Mouse (Mus musculus) kidney, adult 2 months (tissue): ENCODE measurements around the gene Tango6. TPM values are rescaled to one million over a fixed set of nuclear protein-coding genes. Genes with fewer than 3 reads are reported as not detected.

Experiments
- DNase-seq: peaks from one replicate; pipeline ENCODE4 v3.0.0; 2021
- H3K27ac ChIP-seq: fragments of 200-500 bp; 2 replicates; pipeline ENCODE4 v1.5.1; 2012; ENCODE audit warnings: low read depth, low read length, control low read depth, inconsistent platforms; ENCODE audit not compliant: insufficient read depth
- H3K27me3 ChIP-seq: fragments of 200-500 bp; replicated peaks from 2 replicates; pipeline ENCODE4 v1.6.1; 2012; ENCODE audit warnings: mild to moderate bottlenecking, moderate library complexity, low read length, inconsistent platforms; ENCODE audit not compliant: control insufficient read depth, insufficient read depth
- H3K36me3 ChIP-seq: fragments of 200-500 bp; 2 replicates; pipeline ENCODE4 v1.6.1; 2012; ENCODE audit warnings: mild to moderate bottlenecking, moderate library complexity, low read length, inconsistent platforms; ENCODE audit not compliant: control insufficient read depth, insufficient read depth
- H3K4me1 ChIP-seq: fragments of 200-500 bp; 2 replicates; pipeline ENCODE4 v1.6.1; 2011; ENCODE audit warnings: low read length; ENCODE audit not compliant: control insufficient read depth, insufficient read depth
- H3K4me3 ChIP-seq: fragments of 200-500 bp; 2 replicates; pipeline ENCODE4 v1.5.1; 2011; ENCODE audit warnings: mild to moderate bottlenecking, low read depth, low read length, control low read depth; ENCODE audit not compliant: insufficient read depth
- CTCF ChIP-seq: fragments of 200-500 bp; conservative IDR thresholded peaks from 2 replicates; pipeline ENCODE4 v1.5.1; 2011; ENCODE audit warnings: low read depth, mild to moderate bottlenecking, control low read depth, low read length, moderate library complexity, mixed read lengths; ENCODE audit not compliant: insufficient read depth, insufficient read length
- POLR2A ChIP-seq: fragments of 200-500 bp; IDR thresholded peaks from one replicate; pipeline ENCODE4 v1.6.1; 2011; ENCODE audit warnings: low read depth, low read length, control low read depth
- WGBS: fragments of 180-500 bp; shearing (Covaris S2); methylation state at CpG from one replicate; pipeline ENCODE4 v1.1.7; 2018; 5-methylcytosine and 5-hydroxymethylcytosine counted together
- polyA plus RNA-seq: library from polyadenylated mRNA; depleted of rRNA; stranded (reverse); fragments of >200 nt; gene quantifications from 2 replicates; pipeline ENCODE4 v1.2.3, GENCODE M21; 2012; rRNA removed

Gene Tango6
- polyA plus RNA-seq, 1 experiment, result 6.1 TPM

DNA sequence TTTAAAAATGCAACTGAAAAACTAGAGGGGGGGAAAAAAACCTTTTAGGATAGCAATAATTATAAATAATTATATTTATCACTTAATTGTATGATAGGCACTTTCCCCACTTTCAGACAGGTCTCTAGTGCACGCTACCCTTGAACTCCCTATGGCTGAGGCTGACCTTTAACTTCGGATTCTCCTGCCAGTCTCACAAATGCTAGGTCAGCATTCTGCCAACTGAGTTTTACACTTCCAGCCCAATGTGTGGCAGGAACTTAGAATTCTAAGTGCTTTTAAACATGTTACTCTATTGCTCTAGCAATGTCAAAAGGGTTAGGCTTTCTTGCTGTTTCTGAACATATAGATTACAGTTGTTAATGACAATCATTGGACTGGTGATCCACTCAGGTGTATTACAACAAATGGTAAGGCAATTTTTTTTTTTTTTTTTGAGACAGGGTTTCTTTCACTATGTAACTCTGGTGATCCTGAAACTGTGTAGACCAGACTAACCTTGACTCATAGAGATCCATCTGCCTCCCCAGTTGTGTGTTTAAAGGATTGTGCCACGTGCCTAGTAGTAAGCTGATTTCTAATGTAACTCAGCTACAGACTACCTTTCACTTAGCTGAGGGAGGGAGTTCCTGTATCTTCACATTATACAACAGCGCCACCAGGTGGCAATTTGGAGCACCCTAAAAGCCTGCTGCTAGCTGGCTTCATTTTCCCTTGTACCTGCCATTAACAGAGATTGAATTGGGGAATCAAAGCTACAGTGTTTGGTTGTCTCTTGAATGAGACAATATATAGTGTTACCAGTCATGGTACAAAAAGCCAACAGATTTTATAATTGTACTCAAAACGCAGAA is 204.7 kb downstream of the Tango6 start:
- peaks cover 10% of the 10 kb centered on the region; the same call in 1 of the 2 replicates for H3K4me1 ChIP-seq
- 22% methylated on average over 5 of the region's 5 CpGs for WGBS

DNA sequence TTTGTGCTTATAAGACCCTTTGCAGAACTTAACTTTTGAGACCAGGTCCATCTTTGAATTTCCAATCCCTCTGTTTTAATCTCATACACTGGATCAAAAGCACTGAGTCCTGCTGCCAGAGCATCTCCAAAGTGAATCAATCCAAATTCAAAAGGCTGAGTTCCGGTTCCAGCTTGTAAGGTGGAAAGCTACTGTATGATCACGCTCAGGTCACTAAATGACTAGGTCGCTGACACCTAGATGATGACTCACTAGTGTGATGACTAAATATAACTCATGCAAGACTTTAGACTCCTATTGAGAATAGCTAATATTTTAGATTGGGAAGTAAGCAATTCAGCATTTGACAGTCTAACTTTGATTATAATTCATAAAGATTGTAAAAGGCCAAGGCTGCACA is 205.9 kb downstream of the Tango6 start:
- no peaks in the 10 kb centered on the region for H3K36me3 ChIP-seq
- TF ChIP-seq POLR2A (no peak), CTCF (no peak)
- no peaks in the 10 kb centered on the region for H3K27me3 ChIP-seq
- 33% methylated on average over 3 of the region's 3 CpGs for WGBS
- H3K27ac ChIP-seq, result no peak overlapping the region
- H3K4me3 ChIP-seq, result no peak overlapping the region
- no peak for DNase-seq
- H3K4me1 ChIP-seq, result peaks cover 10% of the 10 kb centered on the region; the same call in 1 of the 2 replicates

More for the DNA sequence above, 204.7 kb downstream of the Tango6 start:
- Histone ChIP-seq H3K36me3 (no peaks in the 10 kb centered on the region), H3K4me3 (no peak overlapping the region), H3K27me3 (no peaks in the 10 kb centered on the region), H3K27ac (no peak overlapping the region)
- TF ChIP-seq CTCF (peak; percentile 84), POLR2A (no peak)
- DNase-seq, result peak; percentile 83

DNA sequence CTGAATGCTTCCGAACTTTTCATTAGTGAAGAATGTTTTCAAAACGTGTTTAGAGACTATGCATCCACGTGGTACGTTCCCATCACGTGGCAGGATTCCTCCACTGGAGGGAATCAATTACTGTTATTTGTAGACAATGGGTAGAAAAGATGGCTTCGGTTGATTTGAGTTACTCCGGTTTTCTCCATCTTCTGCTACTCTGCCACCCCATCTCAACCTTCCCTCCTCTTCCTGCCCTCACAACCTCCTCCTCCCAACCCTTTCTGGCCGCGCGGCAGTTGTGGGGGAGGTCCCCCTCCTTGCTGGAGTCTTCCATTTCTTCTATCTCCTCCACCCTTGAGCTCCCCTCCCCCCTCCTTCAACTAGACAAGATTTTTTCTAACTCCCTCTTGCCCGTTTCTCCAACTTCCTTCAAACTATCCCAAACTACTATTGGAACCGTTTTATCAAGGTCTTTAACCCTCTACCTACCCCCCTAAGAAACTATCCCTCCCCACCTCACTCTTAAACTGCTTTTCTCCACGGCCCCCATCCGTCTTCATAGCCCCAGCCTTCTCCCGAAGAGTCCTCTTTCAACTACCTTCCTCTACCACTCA is 209.4 kb downstream of the Tango6 start:
- peak overlapping the region; percentile 100 for H3K4me3 ChIP-seq
- peak; percentile 37 for DNase-seq
- under 1% methylated on average over 15 of the region's 15 CpGs for WGBS
- peak overlapping the region; percentile 84; the same call in 1 of the 2 replicates for H3K27ac ChIP-seq
- no peaks in the 10 kb centered on the region; the same call in 1 of the 2 replicates for H3K36me3 ChIP-seq
- no peak for TF ChIP-seq CTCF
- TF ChIP-seq POLR2A, result no peak
- H3K4me1 ChIP-seq, result peaks cover 12% of the 10 kb centered on the region; the same call in 1 of the 2 replicates
- no peaks in the 10 kb centered on the region for H3K27me3 ChIP-seq

DNA sequence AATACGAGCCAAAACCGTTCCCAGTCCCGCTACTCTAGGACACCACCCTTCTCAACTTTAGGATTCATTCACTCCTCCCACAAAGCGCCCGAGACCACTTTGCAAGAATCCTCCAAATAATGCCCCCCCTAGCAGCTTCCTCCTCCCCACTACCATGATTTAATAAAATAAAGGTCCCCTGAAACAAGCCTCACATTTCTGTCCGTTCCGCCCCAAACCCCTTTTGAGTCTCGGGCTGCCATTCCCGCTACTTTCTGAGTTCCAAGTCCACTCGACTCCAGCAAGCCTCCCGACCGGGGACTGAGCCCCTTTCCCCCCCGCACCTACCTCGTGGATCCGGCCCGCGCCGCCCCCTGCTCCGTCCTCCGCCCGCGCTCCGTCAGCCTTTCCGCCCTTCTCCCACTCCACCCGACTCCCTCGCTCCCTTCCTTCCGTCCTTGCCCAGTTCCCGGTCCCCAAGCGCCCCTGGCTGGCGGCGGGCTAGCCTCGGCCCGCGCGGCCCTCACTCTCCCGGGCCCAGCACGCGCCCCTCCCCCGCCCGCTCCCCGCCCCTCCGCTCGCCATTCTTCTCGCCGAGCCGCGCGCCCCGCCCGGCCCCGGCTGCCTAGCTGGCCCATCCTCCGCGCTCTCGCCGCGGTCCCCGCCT is 210.1 kb downstream of the Tango6 start:
- Histone ChIP-seq H3K36me3 (no peaks in the 10 kb centered on the region; the same call in 1 of the 2 replicates), H3K27ac (peak overlapping the region; percentile 84), H3K27me3 (no peaks in the 10 kb centered on the region), H3K4me1 (peaks cover 10% of the 10 kb centered on the region; the same call in 1 of the 2 replicates), H3K4me3 (peak overlapping the region; percentile 100)
- no peak for DNase-seq
- TF ChIP-seq CTCF, result no peak
- TF ChIP-seq POLR2A, result no peak
- WGBS, result under 1% methylated on average over 54 of the region's 57 CpGs

DNA sequence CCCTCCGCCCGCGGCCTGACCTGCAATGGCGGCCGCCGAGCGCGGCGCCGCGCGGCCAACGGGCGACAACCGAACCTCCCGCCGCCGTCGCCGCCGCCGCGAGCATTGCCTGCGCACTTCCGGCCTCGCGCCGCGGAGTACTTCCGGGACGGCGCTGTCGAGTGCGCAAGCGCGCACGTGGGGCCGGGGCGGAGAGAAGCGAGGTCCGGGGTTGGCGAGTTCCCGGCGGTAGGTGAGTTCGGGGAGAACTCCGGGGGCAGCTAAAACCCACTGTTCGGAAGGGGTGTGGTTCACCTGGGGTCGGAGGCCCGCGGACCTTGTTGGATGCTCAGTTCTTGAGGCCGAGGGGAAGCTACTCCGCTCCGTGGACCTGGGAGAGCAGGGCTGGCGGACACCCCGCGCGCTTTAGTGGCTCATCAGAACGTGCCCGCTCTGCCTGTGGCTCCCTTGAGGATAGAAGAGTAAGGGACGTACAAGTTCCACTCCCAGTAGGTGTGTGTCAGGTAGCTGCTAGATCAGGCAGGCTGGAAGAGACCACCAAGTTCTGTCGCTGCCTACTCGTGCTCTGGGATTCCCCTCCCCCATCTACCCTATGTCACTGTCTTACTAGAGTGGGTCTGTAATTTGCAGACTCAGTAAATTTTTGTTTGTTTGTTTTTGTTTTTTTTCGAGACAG is 210.8 kb downstream of the Tango6 start, which contains the start of gene Utp4:
Utp4 (plus strand) TSS at position 156 of the 676 bp plus-strand sequence.
- peak; percentile 91 for DNase-seq
- WGBS, result under 1% methylated on average over 63 of the region's 63 CpGs
- no peaks in the 10 kb centered on the region; the same call in none of the 2 replicates for H3K36me3 ChIP-seq

DNA sequence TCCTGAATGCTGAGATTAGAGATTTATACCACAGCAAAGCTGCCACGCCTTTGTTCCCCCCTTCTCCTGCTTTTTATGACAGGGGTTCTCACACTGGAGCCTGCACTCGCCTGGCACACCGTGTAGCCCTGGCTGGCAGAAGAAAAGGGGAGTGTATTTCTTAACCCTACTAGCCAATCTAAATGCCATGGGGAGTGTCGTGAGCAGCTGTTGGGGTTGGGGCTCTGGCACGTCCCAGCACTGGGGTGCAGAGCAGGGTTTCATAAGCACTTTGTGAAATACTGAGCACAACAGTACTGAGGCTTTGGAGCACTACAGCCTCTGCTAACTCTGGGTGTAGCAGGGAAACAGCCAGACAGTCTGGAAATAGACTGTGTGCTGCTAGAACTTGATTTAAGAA is 216.6 kb downstream of the Tango6 start:
- Histone ChIP-seq H3K27ac (no peak overlapping the region), H3K4me3 (no peak overlapping the region), H3K4me1 (peaks cover 3% of the 10 kb centered on the region; the same call in 1 of the 2 replicates), H3K27me3 (no peaks in the 10 kb centered on the region), H3K36me3 (peaks cover 3% of the 10 kb centered on the region)
- DNase-seq, result no peak
- TF ChIP-seq POLR2A, result no peak
- no peak for TF ChIP-seq CTCF
- 90% methylated on average over 5 of the region's 5 CpGs for WGBS

More for the DNA sequence above, 210.8 kb downstream of the Tango6 start, which contains the start of gene Utp4:
- H3K4me1 ChIP-seq, result peaks cover 10% of the 10 kb centered on the region; the same call in 1 of the 2 replicates
- H3K4me3 ChIP-seq, result peak within 1 kb of the TSS; percentile 100
- H3K27ac ChIP-seq, result peak within 1 kb of the TSS; percentile 84
- peak; percentile 54 for TF ChIP-seq POLR2A
- no peak for TF ChIP-seq CTCF
- H3K27me3 ChIP-seq, result no peaks in the 10 kb centered on the region

Other genes with a start within 250 kb of the Tango6 start
- gene 6030452D12Rik, start 182.5 kb upstream of the Tango6 start, polyA plus RNA-seq, result not detected in 2 replicates
- 5.0 and 5.5 TPM in 2 replicates for gene Cdh3, start 172.2 kb upstream of the Tango6 start, polyA plus RNA-seq
- 34.0 and 102 TPM in 2 replicates for gene Gm10073, start 109.6 kb upstream of the Tango6 start, polyA plus RNA-seq
- gene Cdh1, start 79.7 kb upstream of the Tango6 start, polyA plus RNA-seq, result 68.7 and 81.7 TPM in 2 replicates
- gene Has3, start 187.2 kb downstream of the Tango6 start, polyA plus RNA-seq, result 0.72 and 0.98 TPM in 2 replicates
- 24.1 and 24.5 TPM in 2 replicates for gene Utp4, start 210.6 kb downstream of the Tango6 start, polyA plus RNA-seq